Mouse (Mus musculus) cerebellum, postnatal 10 days (tissue): ENCODE data around the gene Zc3h12d.

Experiments
- DNase-seq, 2 experiments: peaks; one replicate each; pipeline ENCODE4 v3.0.0; 2021; ENCODE audit warnings: mixed read lengths in 2 of 2

The Zc3h12d gene

GRCm38 (mm10) chr10:7832171-7832676 is at the start of gene Zc3h12d:
Zc3h12d (plus strand) TSS chr10:7832470.
- no peak for DNase-seq

GRCm38 (mm10) chr10:7787319-7787718 is 45.0 kb upstream of the Zc3h12d start:
- no peak for DNase-seq

- no peak for DNase-seq
These were observed 40.0 kb upstream of the Zc3h12d start for GRCm38 (mm10) chr10:7792254-7792750.

GRCm38 (mm10) chr10:7792751-7793385 is 39.4 kb upstream of the Zc3h12d start, which contains the start of the genes Ginm1 and Ppil4:
Ginm1 (minus strand) TSS chr10:7792824.
Ppil4 (plus strand) TSS chr10:7792891.
- DNase-seq, result peak; percentile 96

GRCm38 (mm10) chr10:7801258-7801657 is 31.0 kb upstream of the Zc3h12d start:
- no peak for DNase-seq

GRCm38 (mm10) chr10:7802519-7803140 is 29.6 kb upstream of the Zc3h12d start:
- no peak for DNase-seq

GRCm38 (mm10) chr10:7809937-7810336 is 22.3 kb upstream of the Zc3h12d start:
- DNase-seq, result peak; percentile 67 to 79

- DNase-seq, result no peak
These were observed 15.8 kb upstream of the Zc3h12d start for GRCm38 (mm10) chr10:7816476-7816875.

- no peak for DNase-seq
These were observed 13.6 kb upstream of the Zc3h12d start for GRCm38 (mm10) chr10:7818676-7819075.

GRCm38 (mm10) chr10:7819156-7819555 is 13.1 kb upstream of the Zc3h12d start:
- no peak for DNase-seq

- DNase-seq, result no peak
These were observed 12.7 kb upstream of the Zc3h12d start for GRCm38 (mm10) chr10:7819603-7820002.

GRCm38 (mm10) chr10:7820171-7820570 is 12.1 kb upstream of the Zc3h12d start:
- no peak for DNase-seq

GRCm38 (mm10) chr10:7821981-7822380 is 10.3 kb upstream of the Zc3h12d start:
- DNase-seq, result no peak

GRCm38 (mm10) chr10:7824663-7825280 is 7.5 kb upstream of the Zc3h12d start:
- DNase-seq, result no peak

GRCm38 (mm10) chr10:7825281-7825665 is 7.0 kb upstream of the Zc3h12d start:
- DNase-seq, result no peak

GRCm38 (mm10) chr10:7826106-7826505 is 6.2 kb upstream of the Zc3h12d start:
- DNase-seq, result no peak

GRCm38 (mm10) chr10:7833377-7834165 is 1.3 kb downstream of the Zc3h12d start:
- no peak for DNase-seq

GRCm38 (mm10) chr10:7834671-7835225 is 2.5 kb downstream of the Zc3h12d start:
- no peak for DNase-seq

GRCm38 (mm10) chr10:7836902-7837301 is 4.6 kb downstream of the Zc3h12d start:
- no peak for DNase-seq

- DNase-seq, result no peak
These were observed 5.2 kb downstream of the Zc3h12d start for GRCm38 (mm10) chr10:7837446-7837845.

GRCm38 (mm10) chr10:7838036-7838435 is 5.8 kb downstream of the Zc3h12d start:
- DNase-seq, result no peak

GRCm38 (mm10) chr10:7838874-7839421 is 6.7 kb downstream of the Zc3h12d start:
- no peak for DNase-seq
